Mouse (Mus musculus): ENCODE measurements around the gene 1700020L24Rik. TPM values are rescaled to one million over a fixed set of nuclear protein-coding genes. Genes with fewer than 3 reads are reported as not detected.

1700020L24Rik gene
- total and polyA plus RNA-seq, 3 experiments, result 0.60 TPM; not detected in 2

DNA sequence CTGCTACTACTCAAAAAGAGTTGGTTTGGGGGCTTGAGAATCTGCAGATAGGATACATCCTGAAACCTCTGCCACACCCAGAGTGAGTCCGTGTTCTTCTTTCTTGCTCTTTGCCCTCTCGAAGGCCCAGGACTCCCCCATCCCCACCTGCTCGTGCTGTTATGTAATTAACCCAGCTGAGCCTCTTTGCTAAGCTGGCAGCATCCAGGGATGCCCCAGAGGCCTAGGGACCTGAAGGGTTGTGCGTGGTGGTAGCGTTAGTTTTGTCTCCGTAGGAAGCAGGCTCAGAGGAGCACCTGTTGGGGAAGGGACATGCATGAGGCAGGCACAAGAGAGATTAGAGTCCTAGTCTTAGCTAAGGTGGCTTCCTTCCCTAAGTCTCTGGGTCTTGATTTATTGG, 27.0 kb upstream of the 1700020L24Rik start:
- no peak for DNase-seq (ENCODE audit: low read depth, low spot score)
- no peaks in the 10 kb centered on the region for H3K79me2 ChIP-seq (ENCODE audit: control insufficient read depth, insufficient read depth, low read length, poor library complexity)
- H3K4me1 ChIP-seq (ENCODE audit: control insufficient read depth in 1 of 2, insufficient read depth in 2 of 2, low read length in 2 of 2), result no peaks in the 10 kb centered on the region
- no peak overlapping the region for H3K4me3 ChIP-seq (ENCODE audit: control insufficient read depth in 1 of 2, insufficient read depth in 1 of 2, low read depth in 2 of 2, low read length in 2 of 2)
- no peaks in the 10 kb centered on the region for H3K9me3 ChIP-seq (replicated peaks; ENCODE audit: insufficient read depth, low read length)
- no peak for TF ChIP-seq USF2 (IDR thresholded peaks at IDR 0.05; ENCODE audit: borderline replicate concordance in 1 of 2, insufficient read depth in 1 of 2, low read depth in 1 of 2, low read length in 2 of 2)
- TF ChIP-seq EP300 (IDR thresholded peaks at IDR 0.05; ENCODE audit: low read depth in 1 of 2, low read length in 2 of 2), result no peak
- no peak for TF ChIP-seq MYC (IDR thresholded peaks at IDR 0.05; ENCODE audit: low read depth, low read length)
- no peak for TF ChIP-seq ETS1 (IDR thresholded peaks at IDR 0.05; ENCODE audit: low read depth, low read length)
- no peak for TF ChIP-seq TBP (IDR thresholded peaks at IDR 0.05; ENCODE audit: low read depth, low read length)
- no peak for TF ChIP-seq CHD2 (IDR thresholded peaks at IDR 0.05; ENCODE audit: low read length)
- no peak for TF ChIP-seq GATA1 (IDR thresholded peaks at IDR 0.05; ENCODE audit: low read depth, low read length)
- no peak for TF ChIP-seq POLR2AphosphoS5 (IDR thresholded peaks at IDR 0.05; ENCODE audit: borderline replicate concordance, low read depth, low read length)
- TF ChIP-seq NRF1 (IDR thresholded peaks at IDR 0.05; ENCODE audit: insufficient read depth, low read depth, low read length, poor library complexity, severe bottlenecking), result no peak
- no peak for TF ChIP-seq HCFC1 (IDR thresholded peaks at IDR 0.05; ENCODE audit: low read depth, low read length)
- H3K27me3 ChIP-seq (ENCODE audit: control insufficient read depth in 1 of 2, insufficient read depth in 2 of 2, low read length in 2 of 2), result peaks cover 2 to 8% of the 10 kb centered on the region in 2 experiments; a peak in 3 of 4 replicates
- H3K9ac ChIP-seq (ENCODE audit: control insufficient read depth, low read depth, low read length, poor library complexity, severe bottlenecking), result no peak overlapping the region
- no peak overlapping the region for H3K27ac ChIP-seq (ENCODE audit: control insufficient read depth, low read depth, low read length)
- no peaks in the 10 kb centered on the region for H3K36me3 ChIP-seq (ENCODE audit: control insufficient read depth in 1 of 2, insufficient read depth in 2 of 2, low read length in 2 of 2)

DNA sequence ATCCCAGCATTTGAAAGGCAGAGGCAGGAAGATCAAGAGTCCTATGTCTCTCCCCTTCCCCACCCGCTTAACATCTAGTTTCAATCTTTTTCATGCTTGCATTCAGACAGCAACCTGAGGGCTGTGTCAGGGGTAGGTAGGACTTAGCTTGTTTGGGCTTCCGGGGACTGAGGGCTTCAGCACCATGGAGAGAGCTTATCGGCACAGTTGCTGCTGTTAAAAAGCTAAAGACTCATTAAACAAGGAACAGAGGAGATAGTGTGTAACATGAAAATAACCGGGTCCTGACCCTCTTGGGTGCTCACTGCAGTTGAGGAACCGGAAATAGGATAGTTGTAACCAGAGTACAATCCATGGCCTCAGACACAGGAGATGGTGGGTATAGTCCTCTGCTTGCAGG, 20.4 kb upstream of the 1700020L24Rik start:
- Histone ChIP-seq H3K9me3 (replicated peaks; ENCODE audit: insufficient read depth, low read length) (no peaks in the 10 kb centered on the region), H3K27ac (ENCODE audit: control insufficient read depth, low read depth, low read length) (no peak overlapping the region), H3K4me1 (ENCODE audit: control insufficient read depth in 1 of 2, insufficient read depth in 2 of 2, low read length in 2 of 2) (no peaks in the 10 kb centered on the region), H3K79me2 (ENCODE audit: control insufficient read depth, insufficient read depth, low read length, poor library complexity) (no peaks in the 10 kb centered on the region), H3K36me3 (ENCODE audit: control insufficient read depth in 1 of 2, insufficient read depth in 2 of 2, low read length in 2 of 2) (no peaks in the 10 kb centered on the region), H3K4me3 (ENCODE audit: control insufficient read depth in 1 of 2, insufficient read depth in 1 of 2, low read depth in 2 of 2, low read length in 2 of 2) (no peak overlapping the region), H3K27me3 (ENCODE audit: control insufficient read depth in 1 of 2, insufficient read depth in 2 of 2, low read length in 2 of 2) (peaks cover 2 to 6% of the 10 kb centered on the region in 2 experiments; a peak in 3 of 4 replicates), H3K9ac (ENCODE audit: control insufficient read depth, low read depth, low read length, poor library complexity, severe bottlenecking) (no peak overlapping the region)
- peak; percentile 92 for DNase-seq (ENCODE audit: low read depth, low spot score)
- TF ChIP-seq E2F4 (IDR thresholded peaks at IDR 0.05; ENCODE audit: borderline replicate concordance, low read depth, low read length) (no peak), SMC3 (IDR thresholded peaks at IDR 0.05; ENCODE audit: low read depth, low read length) (no peak), NRF1 (IDR thresholded peaks at IDR 0.05; ENCODE audit: insufficient read depth, low read depth, low read length, poor library complexity, severe bottlenecking) (no peak), USF1 (IDR thresholded peaks at IDR 0.05; ENCODE audit: low read depth, low read length) (no peak), TBP (IDR thresholded peaks at IDR 0.05; ENCODE audit: low read depth, low read length) (no peak), MYB (IDR thresholded peaks at IDR 0.05; ENCODE audit: low read depth, low read length) (no peak), GABPA (IDR thresholded peaks at IDR 0.05; ENCODE audit: low read depth, low read length) (no peak), HCFC1 (IDR thresholded peaks at IDR 0.05; ENCODE audit: low read depth, low read length) (no peak), RAD21 (IDR thresholded peaks at IDR 0.05; ENCODE audit: low read depth, low read length) (no peak), BHLHE40 (IDR thresholded peaks at IDR 0.05; ENCODE audit: borderline replicate concordance, low read depth, low read length) (no peak), JUND (IDR thresholded peaks at IDR 0.05; ENCODE audit: low read depth, low read length) (no peak), MEF2A (IDR thresholded peaks at IDR 0.05; ENCODE audit: extremely low read depth, insufficient replicate concordance, low read depth, low read length, poor library complexity, severe bottlenecking) (no peak), TAL1 (IDR thresholded peaks at IDR 0.05; ENCODE audit: low read length) (no peak), POLR2AphosphoS2 (IDR thresholded peaks at IDR 0.05; ENCODE audit: low read length) (no peak), POLR2AphosphoS5 (IDR thresholded peaks at IDR 0.05; ENCODE audit: borderline replicate concordance, low read depth, low read length) (no peak), CTCF (IDR thresholded peaks at IDR 0.05 in 2 of 3, conservative IDR thresholded peaks at IDR 0.05 in 1 of 3; ENCODE audit: control insufficient read depth in 1 of 3, insufficient read depth in 1 of 3, low read depth in 2 of 3, low read length in 3 of 3, poor library complexity in 1 of 3, severe bottlenecking in 1 of 3) (no peak), CHD2 (IDR thresholded peaks at IDR 0.05; ENCODE audit: low read length) (no peak), ZC3H11A (IDR thresholded peaks at IDR 0.05; ENCODE audit: low read depth, low read length) (no peak), UBTF (IDR thresholded peaks at IDR 0.05; ENCODE audit: borderline replicate concordance, insufficient read depth, low read depth, low read length) (no peak), GATA1 (IDR thresholded peaks at IDR 0.05; ENCODE audit: low read depth, low read length) (peak; percentile 78), ZKSCAN1 (IDR thresholded peaks at IDR 0.05; ENCODE audit: low read depth, low read length) (no peak), KAT2A (conservative IDR thresholded peaks at IDR 0.05; ENCODE audit: low read depth, low read length) (no peak), SIN3A (IDR thresholded peaks at IDR 0.05; ENCODE audit: low read length) (peak; percentile 99), MAX (IDR thresholded peaks at IDR 0.05; ENCODE audit: low read length) (peak; percentile 23; the same call in 1 of the 2 replicates), ELF1 (IDR thresholded peaks at IDR 0.05; ENCODE audit: low read depth, low read length) (0 out of 2 replicates have a peak, but pooled peaks have one; percentile 54), NELFE (IDR thresholded peaks at IDR 0.05; ENCODE audit: low read depth, low read length) (no peak), USF2 (IDR thresholded peaks at IDR 0.05; ENCODE audit: borderline replicate concordance in 1 of 2, insufficient read depth in 1 of 2, low read depth in 1 of 2, low read length in 2 of 2) (no peak)
